Mouse (Mus musculus) gastrocnemius, postnatal 10 days (tissue): ENCODE results near the gene Gm20877. TPM values are rescaled to one million over a fixed set of nuclear protein-coding genes. Genes with fewer than 3 reads are reported as not detected.
"Not testable (repeated sequence)": the region's sequence is repeated elsewhere in the genome, so short reads cannot be mapped to it uniquely, and the experiment has no call there.

ENCODE experiments used
- DNase-seq: peaks from one replicate; pipeline ENCODE4 v3.0.0; 2021; ENCODE audit warnings: mixed read lengths
- long read RNA-seq, 2 experiments: library from polyadenylated mRNA; stranded (forward); transcript quantifications; one replicate each; pipeline ENCODE4 v2.0.0; 2021
- total RNA-seq, 2 experiments: library from RNA; stranded (reverse); gene quantifications; 2 replicates each; pipeline ENCODE4 v1.2.3; 2021

Gm20877 gene
- total RNA-seq, result not detected
- long read RNA-seq, experiment 1, result 0 reads
- long read RNA-seq, experiment 2, result 0 reads

- DNase-seq, result not testable (repeated sequence)
Measured at GRCm38 (mm10) chrY:17093573-17093972, at the start of gene Gm20877. Gene Gm20877, plus strand, starts transcription at chrY:17093873.
